Mouse (Mus musculus) A20 (cell line): Measurements from ENCODE around the gene Rce1.
A peak's percentile ranks its signal among the peaks of the same experiment; 100 is the strongest.

ENCODE experiments used
- DNase-seq: peaks from one replicate; pipeline ENCODE4 v3.0.0-alpha.2; 2011; ENCODE audit warnings: low read depth, low spot score

Rce1 gene

GRCm38 (mm10) chr19:4625179-4625828, at the start of gene Rce1:
Gene Rce1, minus strand, starts transcription at chr19:4625641.
- peak; percentile 95 for DNase-seq

GRCm38 (mm10) chr19:4672401-4672800, 47.0 kb upstream of the Rce1 start:
- DNase-seq: no peak

GRCm38 (mm10) chr19:4670776-4671175, 45.3 kb upstream of the Rce1 start:
- no peak for DNase-seq

GRCm38 (mm10) chr19:4666815-4667214, 41.4 kb upstream of the Rce1 start:
- no peak for DNase-seq

GRCm38 (mm10) chr19:4658156-4658555, 32.7 kb upstream of the Rce1 start:
- no peak for DNase-seq

- no peak for DNase-seq
These were observed 21.6 kb upstream of the Rce1 start for GRCm38 (mm10) chr19:4646917-4647492.

GRCm38 (mm10) chr19:4644271-4644670, 18.8 kb upstream of the Rce1 start:
- DNase-seq: peak; percentile 24

- DNase-seq: no peak
These were observed 10.5 kb upstream of the Rce1 start for GRCm38 (mm10) chr19:4635986-4636385.

- DNase-seq: peak; percentile 72
These were observed 3.4 kb upstream of the Rce1 start for GRCm38 (mm10) chr19:4628819-4629218.

GRCm38 (mm10) chr19:4625829-4626535, 541 bp upstream of the Rce1 start:
- no peak for DNase-seq

GRCm38 (mm10) chr19:4624406-4625178, 849 bp downstream of the Rce1 start:
- no peak for DNase-seq

GRCm38 (mm10) chr19:4624006-4624405, 1.4 kb downstream of the Rce1 start:
- no peak for DNase-seq

- no peak for DNase-seq
These were observed 2.0 kb downstream of the Rce1 start for GRCm38 (mm10) chr19:4623419-4623818.

- DNase-seq: no peak
These were observed 2.7 kb downstream of the Rce1 start for GRCm38 (mm10) chr19:4622780-4623179.

GRCm38 (mm10) chr19:4620721-4621120, 4.7 kb downstream of the Rce1 start:
- no peak for DNase-seq

GRCm38 (mm10) chr19:4619461-4619860, 6.0 kb downstream of the Rce1 start:
- DNase-seq: no peak

- DNase-seq: no peak
These were observed 7.3 kb downstream of the Rce1 start for GRCm38 (mm10) chr19:4618183-4618582.

- DNase-seq: no peak
These were observed 8.9 kb downstream of the Rce1 start for GRCm38 (mm10) chr19:4616546-4616945.

- DNase-seq: peak; percentile 83
These were observed 10.0 kb downstream of the Rce1 start, which contains the start of gene Lrfn4 for GRCm38 (mm10) chr19:4615151-4616093. Gene Lrfn4, minus strand, starts transcription at chr19:4615667.

GRCm38 (mm10) chr19:4614305-4615150, 10.9 kb downstream of the Rce1 start:
- DNase-seq: no peak
